Mouse (Mus musculus) right cerebral cortex, adult 18-20 months (tissue): ENCODE measurements at regions not wholly inside any gene's neighbourhood (a gene's known extent, or its start where the extent isn't known, plus 50 kb on each side); places are given as distances from the start of the nearest gene placed in this dataset.

ENCODE experiments used
- DNase-seq: peaks from one replicate; pipeline ENCODE4 v3.0.0; 2022; ENCODE audit warnings: mixed read lengths

DNA sequence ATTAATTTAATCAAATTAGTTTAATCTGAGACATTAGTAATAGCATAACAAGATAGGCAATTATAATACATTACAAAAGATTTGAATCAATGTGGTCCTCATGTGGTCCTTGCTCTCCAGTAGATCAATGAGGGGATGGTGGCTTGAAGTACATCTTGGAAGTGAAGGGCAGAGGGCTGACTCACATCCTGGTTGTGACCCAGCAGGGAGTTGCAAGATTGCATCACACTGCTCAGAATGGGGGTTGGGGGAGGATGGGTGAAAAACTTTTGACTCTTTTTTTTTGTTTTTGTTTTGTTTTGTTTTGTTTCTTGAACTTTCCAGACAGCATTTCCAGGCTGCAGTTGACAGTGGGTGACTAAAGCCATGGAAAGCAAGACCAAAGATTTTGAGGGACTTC is 191.1 kb upstream of the Dio3 start:
- no peak for DNase-seq

DNA sequence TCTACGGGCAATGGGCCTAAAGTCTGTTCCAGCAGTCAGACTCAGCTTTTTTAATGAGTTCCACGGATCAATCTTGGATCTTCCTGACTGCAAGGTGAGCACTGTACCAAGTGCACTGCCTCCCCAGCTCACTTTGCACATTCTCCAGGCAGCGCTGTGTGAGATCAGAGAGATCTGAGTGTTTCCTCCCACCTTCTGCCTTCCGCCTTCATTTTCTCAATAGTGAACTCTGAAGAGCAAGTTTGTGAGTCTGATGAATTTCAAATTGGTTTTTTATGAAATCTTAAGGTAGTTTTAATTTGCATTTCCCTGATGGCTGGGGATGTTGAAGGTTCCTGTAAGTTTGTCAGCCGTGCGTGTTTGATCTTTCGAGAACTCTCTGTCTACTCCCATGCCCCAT is 176.7 kb upstream of the Dio3 start:
- DNase-seq: peak; percentile 21

DNA sequence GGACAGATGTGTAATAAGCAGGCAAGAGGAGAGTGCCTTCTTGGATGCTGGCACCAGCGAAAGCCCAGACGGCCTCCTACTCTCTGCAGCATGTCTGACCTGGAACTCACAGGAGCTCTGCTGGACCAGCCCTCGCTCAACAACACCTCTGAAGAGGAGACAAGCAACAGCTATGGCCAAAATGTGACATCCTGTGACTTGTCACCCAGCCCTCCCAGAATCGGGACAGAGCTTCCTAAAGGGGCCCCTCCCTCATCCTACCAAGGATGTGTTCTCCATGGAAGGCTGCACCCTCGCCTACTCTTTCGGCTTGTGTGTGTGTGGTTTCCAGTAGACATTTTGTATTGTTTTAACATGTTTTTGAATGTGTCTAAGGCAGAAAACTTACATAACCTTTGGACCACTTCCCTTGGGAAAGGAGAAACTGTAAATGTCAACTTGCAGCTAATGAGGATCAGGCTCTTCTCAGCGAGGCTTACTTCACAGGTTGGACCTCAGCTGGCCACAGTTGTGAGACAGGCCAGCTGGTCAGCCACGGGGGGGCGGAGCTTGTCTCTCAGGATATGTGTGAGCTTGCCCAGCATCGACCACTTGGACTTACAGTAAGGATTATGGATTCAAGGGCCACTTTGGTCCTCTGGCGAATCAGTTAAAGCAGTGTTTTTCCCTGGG is 166.7 kb upstream of the Dio3 start:
- no peak for DNase-seq

DNA sequence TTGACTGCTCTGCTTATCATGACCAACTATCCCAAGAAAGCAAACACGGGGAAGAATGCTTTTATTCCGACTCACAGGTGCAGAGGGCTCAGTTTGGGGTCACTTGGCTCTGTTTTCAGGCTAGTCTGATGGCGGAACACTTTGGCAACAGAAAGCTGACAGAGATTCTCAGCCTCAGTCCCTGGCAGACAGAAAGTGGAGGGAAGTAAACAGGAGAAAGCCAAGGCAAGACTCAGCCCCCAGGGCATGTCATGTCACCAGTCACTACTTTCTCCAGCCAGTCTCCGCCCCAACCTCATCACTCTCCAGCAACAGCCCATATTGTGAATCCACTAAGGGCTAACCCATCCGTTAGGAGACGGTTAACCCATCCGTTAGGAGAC is 166.2 kb upstream of the Dio3 start:
- no peak for DNase-seq

DNA sequence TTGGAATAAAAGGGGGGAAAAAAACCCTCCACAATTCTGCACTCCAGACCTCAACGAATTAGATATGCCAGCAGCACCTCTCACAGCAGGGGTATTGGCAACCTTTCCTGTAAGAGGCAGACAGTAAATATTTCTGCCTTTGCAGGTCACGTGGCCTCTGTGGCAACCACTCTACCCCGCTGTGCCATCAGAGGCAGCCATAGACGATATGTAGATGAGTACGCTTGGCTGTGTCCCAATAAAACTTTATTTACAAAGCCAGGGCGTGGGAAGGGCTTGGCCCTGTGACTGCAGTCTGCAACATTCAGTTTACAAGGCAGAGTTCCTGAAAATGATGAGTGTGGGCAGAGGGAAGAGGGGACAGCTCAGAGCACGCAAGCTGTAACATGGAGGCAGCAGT is 158.7 kb upstream of the Dio3 start:
- DNase-seq: no peak

DNA sequence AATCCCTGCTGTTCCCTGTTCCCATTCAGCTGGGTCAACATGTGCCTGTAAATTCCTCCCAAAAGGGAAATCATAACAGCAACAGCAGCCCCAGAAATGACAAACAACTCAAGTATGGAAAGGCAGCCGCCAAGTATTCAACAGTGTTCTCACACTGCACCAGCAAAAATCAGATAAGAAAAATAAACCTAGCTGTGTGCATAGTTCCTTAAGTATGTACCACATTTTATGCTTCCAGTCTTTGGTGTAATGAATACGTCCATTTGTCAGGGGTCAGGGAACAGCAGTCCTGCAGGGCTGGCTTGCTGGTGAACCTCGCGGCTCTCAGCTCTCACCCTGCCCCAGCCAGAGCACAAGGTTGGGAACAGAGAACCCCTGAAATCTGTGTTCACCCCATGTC is 155.9 kb upstream of the Dio3 start:
- DNase-seq: no peak

DNA sequence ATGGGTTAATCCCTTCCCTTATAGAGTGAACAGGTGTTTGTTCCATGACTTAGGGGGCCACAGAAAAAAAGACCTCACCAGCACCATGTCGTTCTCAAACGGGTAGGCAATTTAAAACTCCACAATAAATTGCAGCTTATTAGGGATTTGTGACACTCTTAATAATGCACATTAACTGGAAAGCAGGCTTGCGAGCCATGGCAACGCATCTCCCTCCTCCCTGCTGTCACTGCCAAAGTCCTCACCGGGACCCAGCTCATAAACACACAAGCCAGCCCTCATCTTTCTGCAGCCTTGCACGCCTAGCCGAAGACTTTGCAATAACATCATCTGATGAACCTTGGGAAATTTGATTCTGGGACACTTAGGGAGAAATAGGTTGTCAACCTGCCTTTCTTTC is 152.3 kb upstream of the Dio3 start:
- DNase-seq: no peak

DNA sequence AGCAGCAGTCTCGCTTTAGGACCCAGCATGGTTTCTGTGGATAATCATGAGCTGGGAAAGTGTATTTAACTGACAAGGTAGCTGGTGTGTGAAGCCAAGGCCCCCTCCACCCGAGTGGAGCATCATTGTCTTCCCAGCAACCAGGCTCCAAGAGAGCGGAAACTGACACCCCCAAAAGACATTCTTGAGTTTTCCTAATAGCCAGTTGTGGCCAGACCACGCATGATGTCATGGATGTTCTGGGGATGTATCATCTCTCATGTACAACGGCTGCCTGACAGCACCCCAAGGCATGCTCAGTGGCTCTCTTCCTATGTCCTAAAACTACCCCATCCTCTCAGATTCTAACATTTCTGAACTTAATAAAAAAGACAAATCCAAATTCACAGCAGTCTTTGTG is 133.5 kb upstream of the Dio3 start:
- no peak for DNase-seq

DNA sequence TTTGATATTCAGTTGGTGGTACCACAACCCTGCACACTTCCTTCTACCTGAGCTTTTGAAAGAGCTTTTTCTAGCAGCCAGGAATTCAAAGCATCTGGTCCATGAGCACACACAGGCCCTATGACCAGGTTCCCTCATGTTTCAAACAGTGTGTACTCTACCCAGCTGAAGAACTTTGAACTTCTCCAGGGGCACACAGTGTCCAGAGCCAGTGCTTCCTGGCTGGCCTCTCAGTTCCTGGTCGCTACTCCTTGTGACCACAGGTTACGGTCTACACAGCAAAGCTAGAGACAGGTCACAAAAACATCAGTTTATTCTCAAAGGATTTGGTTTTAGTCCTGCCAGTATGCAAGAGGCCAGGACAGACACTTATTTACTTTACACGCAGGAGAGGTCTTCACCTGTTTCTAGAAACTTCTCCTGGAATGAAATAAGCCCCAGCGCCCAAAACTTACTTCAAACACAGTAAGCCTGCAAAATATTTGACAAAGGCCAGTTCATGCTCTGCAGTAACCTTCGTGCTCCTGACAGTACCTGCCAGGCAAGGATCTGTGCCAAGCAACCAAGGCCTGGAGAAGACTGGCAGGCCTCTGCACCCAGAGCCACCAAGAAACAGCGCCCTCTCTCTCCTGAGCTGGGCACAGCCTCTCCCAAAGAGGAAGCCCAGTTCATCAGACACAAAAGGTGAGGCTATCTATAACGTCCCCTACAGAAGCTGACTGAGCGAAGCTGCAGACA is 124.5 kb upstream of the Dio3 start:
- DNase-seq: no peak

DNA sequence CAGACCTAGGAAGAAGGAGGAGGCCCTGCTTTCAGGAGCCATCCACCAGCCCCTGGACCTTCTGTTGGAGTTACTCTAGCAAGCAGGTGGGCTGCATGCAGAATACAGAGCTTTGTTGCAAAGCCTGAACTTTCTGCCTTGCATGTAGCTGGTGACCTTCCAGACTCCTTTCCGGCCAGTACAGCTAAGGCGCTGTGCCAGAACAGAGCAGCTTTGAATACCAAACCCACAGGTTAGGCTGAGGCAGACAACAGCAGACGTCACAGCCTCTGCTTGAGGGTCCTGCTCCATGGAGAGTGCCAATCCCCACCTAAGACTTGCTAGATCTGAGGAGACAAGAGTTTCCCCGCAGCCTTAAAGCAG is 123.9 kb upstream of the Dio3 start:
- no peak for DNase-seq

DNA sequence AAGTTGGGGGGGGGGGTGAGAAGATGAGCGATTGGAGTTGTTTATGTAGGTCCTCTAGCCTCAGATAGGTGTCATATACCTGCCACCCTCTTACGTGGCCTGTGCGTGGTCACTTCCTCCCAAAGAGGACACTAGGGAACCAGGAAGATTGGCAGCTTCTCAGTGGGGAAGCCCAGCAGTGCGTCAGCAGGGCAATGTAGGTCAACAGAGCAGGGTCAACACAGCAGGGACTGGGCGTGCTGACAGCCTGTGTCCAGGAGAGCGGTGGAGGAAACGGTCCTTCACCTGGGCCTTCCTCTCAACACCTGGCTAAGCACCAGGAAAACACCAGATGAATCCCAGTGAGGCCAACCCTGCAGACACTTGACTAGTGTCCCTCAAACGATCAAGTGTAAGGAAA is 122.4 kb upstream of the Dio3 start:
- no peak for DNase-seq

DNA sequence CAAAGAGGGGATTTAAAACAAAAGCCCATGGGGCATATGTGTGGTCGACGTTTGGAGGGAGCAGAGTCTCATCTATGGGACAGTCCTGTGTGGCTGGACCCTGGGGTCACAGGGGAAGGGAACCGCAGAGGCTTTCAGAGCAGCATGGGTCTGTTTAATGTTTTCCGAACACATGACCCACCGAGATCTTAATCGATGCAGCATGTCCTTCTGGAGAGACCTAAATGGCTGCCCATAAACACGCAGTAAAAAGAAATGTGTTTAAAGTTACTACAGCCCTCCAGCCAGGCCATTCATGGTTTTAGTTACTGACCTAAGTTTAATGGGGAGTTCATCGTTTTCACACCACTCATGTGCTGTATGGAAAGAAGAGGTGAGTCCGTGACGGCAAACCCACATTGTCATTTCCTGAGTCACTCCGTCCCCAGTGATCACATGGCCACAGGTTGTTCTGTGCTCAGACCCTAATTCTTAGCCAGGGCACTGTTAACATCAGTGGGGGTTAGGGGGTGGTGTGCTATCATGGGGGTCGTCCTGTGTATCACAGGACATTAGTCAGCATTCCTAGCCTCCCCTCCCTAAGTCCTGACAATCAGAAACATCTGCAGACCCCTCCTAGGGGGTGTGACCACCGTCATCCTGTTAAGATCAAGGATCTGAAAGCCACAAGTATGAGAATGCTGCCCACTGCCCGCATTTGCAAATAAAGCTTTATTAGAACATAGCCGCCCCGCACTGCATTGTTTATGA is 120.7 kb upstream of the Dio3 start:
- DNase-seq: no peak

DNA sequence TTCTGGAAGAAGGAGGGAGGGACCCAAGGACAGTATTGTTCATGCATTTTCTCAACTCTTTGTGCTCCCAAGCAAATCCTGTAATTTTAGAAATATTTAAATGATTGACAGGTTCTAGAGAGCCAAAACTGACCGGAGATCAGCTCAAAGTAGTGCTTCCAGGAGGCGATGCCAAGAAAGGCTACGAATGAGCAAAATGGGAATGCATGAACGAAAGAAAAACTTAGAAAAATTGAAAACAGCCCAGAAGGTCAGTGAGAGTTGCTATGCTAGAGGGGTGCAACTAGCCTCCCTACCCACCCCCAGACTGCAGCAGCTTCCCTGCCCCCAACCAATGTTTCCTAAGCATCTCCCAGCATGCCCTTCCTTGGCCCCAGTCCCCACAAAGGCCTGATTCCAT is 117.6 kb upstream of the Dio3 start:
- DNase-seq: no peak

DNA sequence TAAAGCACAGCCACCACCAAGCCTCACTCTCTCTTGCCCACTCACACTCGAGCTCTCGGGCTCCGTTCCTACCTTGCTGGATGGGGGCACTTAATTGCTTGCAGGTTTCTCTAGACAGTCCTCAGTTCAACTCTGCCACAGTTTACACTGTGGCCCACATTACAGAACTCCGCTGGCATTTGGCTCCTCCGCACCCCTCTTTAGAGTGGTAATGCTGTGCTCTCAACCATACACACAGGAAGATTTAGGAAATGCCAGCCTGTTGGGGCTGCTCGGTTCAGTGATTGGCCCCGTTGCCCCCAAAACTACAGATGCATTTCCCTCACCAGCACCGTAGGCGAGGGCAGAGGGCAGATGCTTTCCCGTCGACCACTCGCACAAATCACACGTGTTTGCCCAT is 113.4 kb upstream of the Dio3 start:
- DNase-seq: no peak

DNA sequence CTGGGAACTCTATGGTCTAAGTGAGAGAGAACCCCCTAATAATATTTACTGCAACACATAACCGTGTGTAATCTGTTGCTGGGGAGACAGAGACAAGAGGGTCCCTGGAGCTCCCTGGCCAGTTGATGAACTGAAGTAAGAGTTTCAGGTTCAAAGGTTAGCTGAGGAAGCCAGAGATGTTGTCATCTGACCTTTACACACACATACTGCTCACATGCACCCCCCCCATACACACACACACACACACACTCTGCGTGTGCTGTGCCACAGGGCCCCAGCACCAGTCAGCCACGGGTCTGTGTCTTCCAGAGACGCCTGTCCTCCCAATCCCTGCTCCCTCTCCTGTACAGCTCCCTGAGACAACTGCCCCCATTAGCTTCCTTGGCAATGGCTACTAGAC is 110.5 kb upstream of the Dio3 start:
- DNase-seq: no peak

DNA sequence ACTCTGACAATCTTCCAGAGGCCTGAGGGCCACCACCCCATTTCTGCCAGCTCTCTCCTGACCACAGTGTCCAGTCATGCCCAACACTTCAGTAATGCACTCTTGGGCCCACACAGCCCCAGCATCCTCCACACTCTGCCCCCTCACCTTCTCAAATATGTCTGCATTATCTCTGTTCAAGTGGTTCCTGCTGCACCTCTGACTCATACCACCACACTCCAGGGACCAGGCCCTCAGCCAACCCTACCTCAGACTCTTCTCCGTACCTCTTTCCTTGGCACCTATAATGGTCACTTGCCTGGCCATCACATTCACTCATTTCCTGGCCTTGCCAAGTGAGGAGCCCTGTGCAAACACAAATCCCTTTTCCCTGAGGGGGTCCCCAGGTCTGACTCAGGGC is 109.6 kb upstream of the Dio3 start:
- no peak for DNase-seq

DNA sequence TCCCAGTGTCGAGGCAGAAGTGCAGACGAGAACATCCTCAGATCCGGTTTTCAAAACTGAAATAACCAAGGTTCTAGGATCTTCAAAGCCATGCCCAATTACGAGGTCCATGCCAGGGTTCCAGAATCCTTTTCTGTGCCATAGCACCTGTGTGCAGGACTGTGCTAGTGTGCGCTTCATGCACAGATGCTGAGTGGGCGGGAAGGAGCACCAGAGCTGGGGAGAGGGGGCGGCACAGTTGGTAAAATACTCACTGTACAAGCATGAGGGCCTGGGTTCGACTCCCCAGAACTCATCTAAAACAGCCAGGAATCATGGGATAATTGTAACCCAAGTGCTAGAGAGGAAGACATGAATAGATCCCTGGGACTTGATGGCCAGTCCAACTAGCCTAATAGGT is 108.4 kb upstream of the Dio3 start:
- DNase-seq: peak; percentile 21

DNA sequence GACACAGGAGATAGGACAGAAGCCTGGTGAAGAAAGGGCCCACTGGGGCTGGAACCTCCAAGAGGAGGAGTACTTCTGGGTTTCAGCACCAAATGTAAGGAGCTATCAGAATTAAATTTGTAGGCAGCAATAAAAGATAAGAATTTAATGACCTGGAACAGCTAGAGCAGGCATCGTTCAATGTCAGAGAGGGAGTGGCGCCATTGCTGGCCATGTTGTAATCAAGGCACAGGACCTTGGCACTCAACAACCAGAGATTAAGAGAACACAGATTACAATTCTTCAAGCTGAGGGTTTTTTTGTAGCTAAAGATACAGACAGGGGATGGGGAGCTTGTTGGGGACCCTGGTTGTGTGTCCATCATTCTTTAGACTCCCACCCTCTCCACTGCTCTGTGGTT is 101.0 kb upstream of the Dio3 start:
- no peak for DNase-seq

DNA sequence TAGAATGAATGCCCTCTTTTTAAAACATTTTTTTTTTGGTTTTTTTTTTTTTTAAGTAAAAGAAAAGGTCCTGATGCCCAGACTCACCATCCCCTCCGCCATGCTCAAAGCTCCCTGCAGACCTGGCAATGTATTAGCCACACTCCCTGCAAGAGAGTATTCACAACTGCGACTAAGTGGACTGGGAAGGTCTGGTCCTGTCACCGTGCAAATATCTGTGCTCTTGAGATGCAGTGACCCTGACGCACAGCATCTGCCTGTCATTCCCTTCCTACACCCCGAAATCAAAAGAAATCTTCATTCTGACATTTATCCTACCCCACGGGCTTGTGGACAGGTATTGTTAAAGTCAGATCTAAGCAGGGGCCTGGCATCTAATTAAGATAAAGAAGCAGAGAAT is 95.4 kb upstream of the Dio3 start:
- no peak for DNase-seq

DNA sequence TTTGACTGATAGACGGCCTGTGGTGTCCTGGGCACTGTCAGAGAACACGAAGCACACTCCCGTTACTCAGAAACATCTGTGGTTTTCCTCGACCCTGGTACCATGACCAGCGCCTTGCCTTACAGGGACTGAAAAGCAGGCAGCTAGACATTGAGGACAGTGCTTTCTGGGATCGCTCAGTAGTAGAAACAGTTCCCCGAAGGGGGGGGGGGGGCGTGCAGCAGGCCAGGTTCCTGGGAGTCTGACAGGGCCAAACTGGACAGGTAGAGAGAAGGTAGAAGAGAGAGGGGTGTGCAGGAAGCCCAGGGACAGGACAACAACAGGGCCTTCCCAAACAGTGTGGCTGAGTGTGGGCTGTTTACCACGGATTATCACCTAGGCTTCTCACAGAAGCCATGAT is 93.5 kb upstream of the Dio3 start:
- DNase-seq: no peak

DNA sequence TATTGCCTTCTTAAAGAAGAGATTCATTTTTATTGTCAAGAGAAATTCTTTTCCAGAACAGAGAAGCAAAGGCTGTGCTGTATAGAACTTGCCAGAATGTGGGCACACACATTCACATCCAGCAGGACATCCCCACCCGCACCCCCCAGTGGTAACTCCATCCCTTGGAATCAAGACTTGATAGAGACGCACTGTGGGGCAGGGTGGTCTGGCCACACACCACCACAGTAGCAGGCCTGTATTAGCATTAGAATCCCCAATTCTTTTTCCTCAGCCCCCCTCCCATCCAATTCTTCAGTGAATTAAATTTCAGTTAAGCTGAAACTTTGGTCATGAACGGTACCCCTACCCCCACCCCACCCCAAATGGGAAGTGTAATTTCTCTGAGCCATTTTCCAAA is 92.5 kb upstream of the Dio3 start:
- DNase-seq: no peak

DNA sequence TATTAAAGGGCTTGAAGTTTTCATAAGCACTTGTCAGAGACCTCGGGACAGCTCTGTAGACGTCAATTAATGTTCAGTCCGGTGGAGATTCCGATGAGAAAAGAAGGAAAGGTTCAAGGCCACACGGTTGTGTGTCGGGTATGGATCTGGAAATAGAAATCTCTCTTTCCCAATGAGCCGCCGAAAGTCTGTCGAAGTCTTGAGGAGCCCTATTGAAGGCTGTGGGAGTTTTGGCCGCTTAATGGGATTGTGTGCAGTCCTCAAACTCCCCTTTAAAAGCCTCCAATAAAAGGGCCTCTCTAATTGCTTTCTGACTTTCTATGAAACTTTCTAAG is 92.0 kb upstream of the Dio3 start:
- no peak for DNase-seq

DNA sequence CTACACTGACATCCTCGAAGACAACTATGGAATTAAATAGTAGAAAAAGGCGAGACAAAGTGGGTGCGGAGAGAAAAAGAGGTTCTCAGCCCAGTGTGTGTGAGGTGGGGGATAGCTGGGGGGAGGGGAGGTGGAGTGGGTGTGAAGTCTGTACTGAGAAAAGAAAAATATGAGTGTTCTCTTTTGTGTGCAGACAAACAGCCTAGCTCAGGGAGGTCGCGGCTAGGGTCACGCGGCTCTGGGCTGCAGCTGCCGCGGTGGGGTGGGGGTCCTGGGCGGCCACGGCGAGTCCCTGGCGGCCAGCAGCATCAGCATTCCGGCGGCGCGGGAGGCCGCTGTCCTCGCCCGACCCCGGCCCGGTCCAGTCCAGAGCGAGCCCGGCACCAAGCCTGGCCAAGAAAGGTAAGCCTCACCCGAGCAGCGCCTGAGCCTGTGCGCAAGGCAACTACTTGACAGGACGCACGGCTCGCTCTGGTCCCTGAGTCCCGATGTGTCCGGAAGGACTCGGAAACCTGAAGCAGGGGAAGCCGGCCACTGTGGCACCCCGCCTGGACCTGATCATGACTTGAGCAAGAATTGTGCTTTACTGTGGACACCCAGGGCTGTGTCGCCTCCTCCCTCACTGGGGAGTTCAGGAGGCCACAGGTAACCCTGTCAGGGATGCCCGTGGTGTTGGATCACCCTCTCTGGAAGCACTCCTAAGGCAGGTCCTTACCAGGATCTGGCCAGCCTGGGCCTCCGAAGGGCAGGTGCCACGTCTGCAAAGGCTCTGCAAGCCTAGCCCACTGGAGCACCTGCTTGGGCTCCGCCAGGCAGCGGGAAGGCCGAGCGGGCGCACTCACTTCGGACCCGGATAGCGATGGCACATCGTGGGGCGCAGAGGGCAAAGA is 91.4 kb upstream of the Dio3 start:
- no peak for DNase-seq
